Mouse (Mus musculus) stomach, postnatal 0 days (tissue): ENCODE results near the gene Sh2b2.

Experiments used
- CTCF ChIP-seq: IDR thresholded peaks from 2 replicates; pipeline ENCODE4 v1.5.1; 2016; ENCODE audit warnings: antibody characterized with exemption, low read depth, mild to moderate bottlenecking, moderate library complexity
- EP300 ChIP-seq: optimal IDR thresholded peaks from 2 replicates; pipeline ENCODE3; 2016; ENCODE audit warnings: antibody characterized with exemption

GRCm38 (mm10) chr5:136173606-136174463, 72.5 kb downstream of the Sh2b2 start:
- TF ChIP-seq CTCF (no peak), EP300 (no peak)
